Mouse (Mus musculus) heart, adult 2 months (tissue): ENCODE results near the gene Gm10337.

Source experiments
- CTCF ChIP-seq: fragments of 200-600 bp; IDR thresholded peaks from 2 replicates; pipeline ENCODE4 v1.8.1; 2022; ENCODE audit warnings: antibody characterized with exemption, mild to moderate bottlenecking, moderate library complexity
- POLR2A ChIP-seq: fragments of 200-500 bp; IDR thresholded peaks from 2 replicates; pipeline ENCODE4 v1.6.1; 2011; ENCODE audit warnings: mild to moderate bottlenecking, low read depth, low read length, control low read depth; ENCODE audit not compliant: insufficient read depth

DNA sequence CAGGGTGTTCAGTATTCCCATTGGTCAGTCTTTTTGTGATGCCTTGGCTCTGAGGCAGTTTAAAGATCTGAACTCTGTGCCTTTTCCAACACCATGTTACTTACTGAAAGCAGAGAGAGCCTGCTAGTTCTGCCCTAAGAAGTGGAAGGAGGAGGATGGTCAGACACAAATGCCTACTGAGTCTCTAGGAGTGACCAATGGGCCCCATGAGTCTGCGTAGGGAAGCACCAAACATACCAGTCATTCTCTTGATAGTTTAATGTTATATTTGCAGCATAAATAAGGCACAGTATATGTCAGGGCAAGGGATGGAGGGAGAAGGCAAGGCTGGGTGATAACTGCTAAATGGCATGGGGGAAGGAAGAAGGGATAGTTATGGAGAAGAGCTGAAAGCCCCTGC is 24.9 kb downstream of the Gm10337 start:
- TF ChIP-seq POLR2A: no peak
- TF ChIP-seq CTCF: no peak
